Mouse (Mus musculus): ENCODE data around the gene Ckmt2. TPM values are rescaled to one million over a fixed set of nuclear protein-coding genes. Genes with fewer than 3 reads are reported as not detected.

Gene Ckmt2
- total and polyA plus RNA-seq, 3 experiments = not detected

GRCm38 (mm10) chr13:91827876-91828275 is 48.8 kb downstream of the Ckmt2 start:
- H3K9ac ChIP-seq (ENCODE audit: insufficient read depth, low read depth) = no peak overlapping the region
- in situ Hi-C loops (cut with MboI; ENCODE audit: low pct_ligation_motif_present, low pct_unique_long_range_greater_than_20kb, low sequenced_read_pairs) = no loop called here
- dilution Hi-C loops (cut with MboI; ENCODE audit: extremely low pct_ligation_motif_present, extremely low pct_unique_long_range_greater_than_20kb, low sequenced_read_pairs) = no loop called here

GRCm38 (mm10) chr13:91826066-91826465 is 50.6 kb downstream of the Ckmt2 start:
- TF ChIP-seq EP300 (IDR thresholded peaks at IDR 0.05; ENCODE audit: low read length) (no peak), E2F4 (IDR thresholded peaks at IDR 0.05; ENCODE audit: insufficient replicate concordance, low read depth, low read length) (no peak), USF2 (conservative IDR thresholded peaks at IDR 0.05; ENCODE audit: low read depth, low read length) (no peak), RCOR1 (conservative IDR thresholded peaks at IDR 0.05; ENCODE audit: low read depth, low read length) (no peak), MXI1 (IDR thresholded peaks at IDR 0.05; ENCODE audit: low read depth, low read length) (no peak), MYC (IDR thresholded peaks at IDR 0.05; ENCODE audit: low read depth, low read length) (no peak), NELFE (IDR thresholded peaks at IDR 0.05; ENCODE audit: low read depth, low read length) (no peak), ZC3H11A (IDR thresholded peaks at IDR 0.05; ENCODE audit: low read depth, low read length) (no peak), CHD2 (IDR thresholded peaks at IDR 0.05; ENCODE audit: low read length) (no peak), BHLHE40 (IDR thresholded peaks at IDR 0.05; ENCODE audit: low read depth, low read length) (no peak), MEF2A (IDR thresholded peaks at IDR 0.05; ENCODE audit: borderline replicate concordance, low read depth, low read length) (no peak), USF1 (IDR thresholded peaks at IDR 0.05; ENCODE audit: low read depth, low read length) (no peak), NRF1 (IDR thresholded peaks at IDR 0.05; ENCODE audit: low read depth, low read length) (no peak), POLR2A (IDR thresholded peaks at IDR 0.05; ENCODE audit: low read depth, low read length) (no peak), ZKSCAN1 (IDR thresholded peaks at IDR 0.05; ENCODE audit: borderline replicate concordance, low read depth, low read length) (no peak)
- H3K27ac ChIP-seq (ENCODE audit: insufficient read depth, low read depth) = no peak overlapping the region
- in situ Hi-C loops (cut with MboI; ENCODE audit: low pct_ligation_motif_present, low pct_unique_long_range_greater_than_20kb, low sequenced_read_pairs) (no loop called here), dilution Hi-C loops (cut with MboI; ENCODE audit: extremely low pct_ligation_motif_present, extremely low pct_unique_long_range_greater_than_20kb, low sequenced_read_pairs) (no loop called here)
- no peaks in the 10 kb centered on the region for H3K36me3 ChIP-seq (replicated peaks in 1 of 2; ENCODE audit: control insufficient read depth in 1 of 2, insufficient read depth in 1 of 2, low read length in 1 of 2)
- no peak for DNase-seq (ENCODE audit: extremely low read depth)
- no peaks in the 10 kb centered on the region for H3K79me2 ChIP-seq (replicated peaks; ENCODE audit: control insufficient read depth, extremely low read depth, insufficient read depth, poor library complexity, severe bottlenecking)
- H3K27me3 ChIP-seq (replicated peaks) = no peaks in the 10 kb centered on the region
- no peak overlapping the region for H3K9ac ChIP-seq (ENCODE audit: insufficient read depth, low read depth)
- H3K4me2 ChIP-seq (ENCODE audit: insufficient read depth, low read depth, poor library complexity, severe bottlenecking) = no peak overlapping the region
- peaks cover 2% of the 10 kb centered on the region for H3K9me3 ChIP-seq (replicated peaks; ENCODE audit: low read length)
- H3K4me3 ChIP-seq (replicated peaks in 1 of 3; ENCODE audit: low read depth in 2 of 3, low read length in 2 of 3, poor library complexity in 1 of 3) = no peak overlapping the region
- H3K4me1 ChIP-seq (ENCODE audit: control insufficient read depth in 1 of 2, insufficient read depth in 2 of 2) = peaks cover 2 to 10% of the 10 kb centered on the region in 2 experiments; a peak in 2 of 4 replicates

More at GRCm38 (mm10) chr13:91827876-91828275, 48.8 kb downstream of the Ckmt2 start:
- Histone ChIP-seq H3K9me3 (replicated peaks; ENCODE audit: low read length) (no peaks in the 10 kb centered on the region), H3K36me3 (replicated peaks in 1 of 2; ENCODE audit: control insufficient read depth in 1 of 2, insufficient read depth in 1 of 2, low read length in 1 of 2) (no peaks in the 10 kb centered on the region), H3K79me2 (replicated peaks; ENCODE audit: control insufficient read depth, extremely low read depth, insufficient read depth, poor library complexity, severe bottlenecking) (no peaks in the 10 kb centered on the region), H3K27ac (ENCODE audit: insufficient read depth, low read depth) (no peak overlapping the region), H3K4me3 (replicated peaks in 1 of 3; ENCODE audit: low read depth in 2 of 3, low read length in 2 of 3, poor library complexity in 1 of 3) (no peak overlapping the region), H3K4me2 (ENCODE audit: insufficient read depth, low read depth, poor library complexity, severe bottlenecking) (no peak overlapping the region), H3K27me3 (replicated peaks) (no peaks in the 10 kb centered on the region), H3K4me1 (ENCODE audit: control insufficient read depth in 1 of 2, insufficient read depth in 2 of 2) (peaks cover 2 to 10% of the 10 kb centered on the region in 2 experiments; a peak in 2 of 4 replicates)
- TF ChIP-seq MYC (IDR thresholded peaks at IDR 0.05; ENCODE audit: low read depth, low read length) = no peak
- TF ChIP-seq POLR2A (IDR thresholded peaks at IDR 0.05; ENCODE audit: low read depth, low read length) = no peak
- no peak for TF ChIP-seq KAT2A (IDR thresholded peaks at IDR 0.05; ENCODE audit: insufficient replicate concordance, low read length)
- no peak for TF ChIP-seq MEF2A (IDR thresholded peaks at IDR 0.05; ENCODE audit: borderline replicate concordance, low read depth, low read length)
- TF ChIP-seq ZC3H11A (IDR thresholded peaks at IDR 0.05; ENCODE audit: low read depth, low read length) = no peak
- no peak for TF ChIP-seq MAFK (IDR thresholded peaks at IDR 0.05; ENCODE audit: insufficient replicate concordance, low read length)
- no peak for TF ChIP-seq USF2 (conservative IDR thresholded peaks at IDR 0.05; ENCODE audit: low read depth, low read length)
- no peak for TF ChIP-seq CTCF (conservative IDR thresholded peaks at IDR 0.05 in 1 of 2, IDR thresholded peaks at IDR 0.05 in 1 of 2; ENCODE audit: low read depth in 2 of 2, low read length in 2 of 2)
- no peak for TF ChIP-seq ZNF384 (IDR thresholded peaks at IDR 0.05; ENCODE audit: low read depth, low read length)
- TF ChIP-seq NELFE (IDR thresholded peaks at IDR 0.05; ENCODE audit: low read depth, low read length) = no peak
- no peak for TF ChIP-seq JUND (conservative IDR thresholded peaks at IDR 0.05; ENCODE audit: low read depth, low read length)
- no peak for TF ChIP-seq NRF1 (IDR thresholded peaks at IDR 0.05; ENCODE audit: low read depth, low read length)
- no peak for DNase-seq (ENCODE audit: extremely low read depth)

All from CH12.LX (cell line).